Mouse (Mus musculus): ENCODE results near the gene Cdyl. TPM values are rescaled to one million over a fixed set of nuclear protein-coding genes. Genes with fewer than 3 reads are reported as not detected.

Cdyl gene
- total RNA-seq, 4 experiments from 2014 or later = 8.0 to 9.7 (median 9.2) TPM

DNA sequence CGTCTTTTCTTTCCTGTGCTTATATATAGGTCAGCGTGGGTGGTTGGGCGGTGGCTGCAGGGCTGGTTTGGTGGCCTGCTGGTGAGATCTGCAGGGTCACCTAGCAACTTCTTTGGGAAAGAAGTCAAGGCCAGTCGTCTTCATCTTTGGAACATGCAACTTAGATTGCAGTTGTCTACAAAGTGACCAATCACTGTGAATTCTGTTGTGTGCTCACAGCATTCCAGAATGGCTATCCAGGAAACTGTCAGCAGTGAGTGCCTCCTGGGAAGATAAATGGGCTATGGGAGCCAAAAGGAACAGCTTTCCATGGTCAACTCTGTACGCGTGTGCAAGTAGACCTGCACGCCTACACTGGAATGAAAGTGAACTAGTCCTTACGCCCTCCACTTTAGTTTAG lies 26.6 kb downstream of the Cdyl start:
- peak; percentile 1 for DNase-seq (ENCODE audit: low spot score)

- no peak for DNase-seq (ENCODE audit: low spot score)
Measured at GRCm38 (mm10) chr13:35689560-35689959, 29.9 kb downstream of the Cdyl start.

- no peak for DNase-seq (ENCODE audit: low spot score)
Measured at GRCm38 (mm10) chr13:35717658-35718057, 58.0 kb downstream of the Cdyl start.

DNA sequence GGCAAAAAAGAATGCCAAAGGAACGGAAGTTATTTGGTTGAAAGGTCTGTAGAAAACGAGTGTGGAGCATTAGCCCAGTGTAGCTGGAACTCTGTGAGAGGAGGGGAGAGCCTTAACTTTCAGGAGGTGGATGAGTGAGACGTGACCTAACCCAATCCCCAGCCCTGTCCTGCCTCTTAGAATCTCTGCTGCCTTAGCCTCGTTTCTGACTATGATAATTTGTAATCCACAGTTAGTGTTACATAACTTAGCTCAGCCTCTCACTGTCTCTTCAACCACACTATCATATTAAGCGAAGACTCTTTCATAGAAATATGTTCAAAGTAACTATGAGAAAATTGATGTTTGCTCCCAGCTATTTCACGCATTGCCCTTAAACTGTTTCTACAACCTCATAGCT lies 59.9 kb downstream of the Cdyl start:
- no peak for DNase-seq (ENCODE audit: low spot score)

- no peak for DNase-seq (ENCODE audit: low spot score)
Measured at GRCm38 (mm10) chr13:35723073-35723472, 63.4 kb downstream of the Cdyl start.

DNA sequence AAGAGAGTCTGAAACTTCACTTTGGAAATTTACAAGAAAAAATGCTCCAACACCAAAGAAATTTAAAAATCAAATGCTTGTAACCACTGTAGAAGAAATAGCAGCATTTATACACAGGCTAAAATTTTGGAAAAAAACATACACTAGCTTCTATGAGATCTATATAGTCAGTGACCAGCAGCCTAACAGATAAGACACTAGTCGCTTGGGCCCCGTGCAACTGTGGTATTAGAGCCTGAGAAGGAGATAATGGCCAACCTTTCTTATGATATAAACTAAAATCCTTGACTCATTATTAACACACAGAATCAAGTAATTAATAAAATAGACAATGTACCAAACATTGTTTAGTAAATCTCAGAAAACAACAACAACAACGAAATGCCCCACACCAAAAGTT lies 66.4 kb downstream of the Cdyl start:
- DNase-seq (ENCODE audit: low spot score) = no peak

- DNase-seq (ENCODE audit: low spot score) = no peak
Measured at GRCm38 (mm10) chr13:35732131-35732530, 72.5 kb downstream of the Cdyl start.

- no peak for DNase-seq (ENCODE audit: low spot score)
Measured at GRCm38 (mm10) chr13:35732891-35733596, 73.4 kb downstream of the Cdyl start.

GRCm38 (mm10) chr13:35737565-35737964 lies 77.9 kb downstream of the Cdyl start:
- no peak for DNase-seq (ENCODE audit: low spot score)

DNA sequence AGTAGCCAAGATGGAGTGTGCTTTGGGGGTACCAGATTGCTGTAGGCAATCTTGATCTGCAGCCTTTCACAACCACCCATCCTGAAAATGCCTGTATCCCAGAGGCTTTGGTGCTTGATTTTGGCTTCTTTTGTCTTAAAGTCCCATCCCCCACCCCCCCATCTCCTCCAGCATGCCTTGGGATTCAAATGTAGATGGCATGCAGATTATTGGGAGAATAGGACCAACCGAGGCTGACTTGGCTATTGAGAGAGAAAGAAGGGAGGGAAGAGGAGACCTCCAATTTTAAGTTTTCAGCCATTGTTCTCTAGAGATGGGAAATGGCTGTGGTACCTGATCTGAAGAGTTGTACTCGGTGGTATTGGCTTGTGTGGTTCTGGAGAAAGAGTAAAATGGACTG lies 78.6 kb downstream of the Cdyl start:
- no peak for DNase-seq (ENCODE audit: low spot score)

- DNase-seq (ENCODE audit: low spot score) = no peak
Measured at GRCm38 (mm10) chr13:35739473-35739872, 79.8 kb downstream of the Cdyl start.

- DNase-seq (ENCODE audit: low spot score) = peak; percentile 74
Measured at GRCm38 (mm10) chr13:35740301-35741039, 80.8 kb downstream of the Cdyl start.

GRCm38 (mm10) chr13:35741040-35741619 lies 81.5 kb downstream of the Cdyl start:
- peak; percentile 86 for DNase-seq (ENCODE audit: low spot score)

GRCm38 (mm10) chr13:35741620-35742421 lies 82.2 kb downstream of the Cdyl start:
- DNase-seq (ENCODE audit: low spot score) = peak; percentile 18

DNA sequence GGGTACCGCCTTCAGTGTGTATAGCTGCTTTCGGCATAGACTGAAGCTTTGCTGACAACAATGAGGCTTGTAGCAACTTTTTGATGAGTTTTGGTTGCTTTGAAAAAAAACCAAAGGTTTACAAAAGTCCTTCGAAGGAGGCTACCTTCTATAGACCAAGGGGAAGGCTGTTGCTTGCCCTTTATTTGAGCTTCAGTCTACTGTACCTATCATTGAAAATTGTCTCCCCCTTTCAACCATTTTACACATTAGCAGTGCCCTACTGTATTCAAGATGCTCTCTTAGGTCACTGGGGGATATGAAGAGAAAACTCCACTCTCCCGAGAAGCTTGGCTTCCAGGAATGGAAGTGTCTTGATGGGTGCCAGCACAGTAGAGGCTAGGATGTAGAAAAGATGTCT lies 83.1 kb downstream of the Cdyl start:
- DNase-seq (ENCODE audit: low spot score) = no peak

DNA sequence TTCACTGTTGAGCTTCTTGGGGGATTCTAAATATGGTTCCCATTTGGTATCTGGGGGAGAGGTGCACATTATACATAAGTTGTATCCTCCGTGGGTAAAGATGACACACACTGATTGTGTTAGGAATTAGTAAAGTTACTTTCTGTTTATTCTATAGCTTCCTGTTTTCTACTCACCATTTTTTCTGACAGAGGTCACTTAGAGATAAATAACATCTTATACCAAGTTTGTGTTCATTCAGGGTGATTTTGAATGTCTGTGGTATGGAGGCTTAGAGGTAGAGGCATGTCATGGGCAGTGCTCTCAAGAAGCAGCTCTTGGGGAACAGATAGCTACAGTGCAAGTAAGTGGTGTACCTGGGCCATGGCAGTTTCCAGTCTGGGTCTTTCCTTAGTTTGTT lies 83.6 kb downstream of the Cdyl start:
- DNase-seq (ENCODE audit: low spot score) = no peak

- no peak for DNase-seq (ENCODE audit: low spot score)
Measured at GRCm38 (mm10) chr13:35749194-35749593, 89.6 kb downstream of the Cdyl start.

GRCm38 (mm10) chr13:35749680-35750079 lies 90.0 kb downstream of the Cdyl start:
- DNase-seq (ENCODE audit: low spot score) = no peak

DNA sequence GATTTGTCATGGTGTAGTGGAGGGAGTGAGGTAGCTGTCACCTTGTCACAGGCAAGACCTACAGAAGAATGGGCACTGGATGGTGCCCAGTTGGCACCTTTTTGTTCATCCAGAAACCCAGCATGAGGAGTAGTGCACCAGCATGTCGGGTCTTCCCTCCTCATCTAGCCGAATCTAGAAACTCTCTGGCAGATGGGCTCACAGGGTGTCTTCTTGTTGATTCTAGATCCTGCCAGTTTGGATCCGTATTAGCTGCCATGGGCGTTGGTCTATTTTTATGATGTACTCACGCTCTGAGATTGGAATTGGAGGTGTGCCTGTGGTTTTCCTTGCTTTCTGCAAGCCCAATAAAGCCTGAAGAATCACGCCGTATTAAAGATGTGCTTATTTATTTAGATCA lies 92.4 kb downstream of the Cdyl start:
- DNase-seq (ENCODE audit: low spot score) = no peak

DNA sequence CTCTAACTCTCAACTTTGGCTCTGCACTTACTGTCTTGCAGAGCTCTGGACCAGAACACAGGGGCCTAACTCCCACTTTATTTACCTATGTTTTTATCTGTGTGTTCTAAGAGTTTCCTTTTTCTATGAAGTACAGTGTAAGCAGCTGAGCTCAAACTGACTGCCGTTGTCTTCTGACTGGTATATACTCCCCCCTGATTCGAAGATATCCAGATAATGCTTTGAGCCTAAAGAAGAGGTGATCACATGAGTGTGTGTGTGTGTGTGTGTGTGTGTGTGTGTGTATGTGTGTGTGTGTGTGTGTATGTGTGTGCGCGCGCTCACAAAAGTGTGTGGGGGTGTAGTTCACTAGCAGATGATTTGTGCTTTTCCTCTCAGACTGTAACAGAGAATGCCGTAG lies 95.4 kb downstream of the Cdyl start:
- no peak for DNase-seq (ENCODE audit: low spot score)

- no peak for DNase-seq (ENCODE audit: low spot score)
Measured at GRCm38 (mm10) chr13:35755655-35756283, 96.1 kb downstream of the Cdyl start.
